Mouse (Mus musculus) liver, postnatal 0 days (tissue): ENCODE data around the gene Klrb1f.

Source experiments
- CTCF ChIP-seq: sonication (generic); IDR thresholded peaks from 2 replicates; pipeline ENCODE4 v1.5.1; 2016; ENCODE audit warnings: antibody characterized with exemption, low read depth
- EP300 ChIP-seq: IDR thresholded peaks from 2 replicates; pipeline ENCODE4 v1.6.1; 2016; ENCODE audit warnings: antibody characterized with exemption, low read depth, mild to moderate bottlenecking

- TF ChIP-seq CTCF (no peak), EP300 (no peak)
These were observed 39.4 kb downstream of the Klrb1f start for GRCm38 (mm10) chr6:129085098-129085497.
